Mouse (Mus musculus) lung, postnatal 25 days (tissue): ENCODE measurements at regions not wholly inside any gene's neighbourhood (a gene's known extent, or its start where the extent isn't known, plus 50 kb on each side); places are given as distances from the start of the nearest gene placed in this dataset.

Experiments used
- DNase-seq: peaks from one replicate; pipeline ENCODE4 v3.0.0; 2022; ENCODE audit warnings: low spot score

- no peak for DNase-seq
These were observed 111.9 kb upstream of the Lhx1 start for GRCm38 (mm10) chr11:84637268-84637667.

GRCm38 (mm10) chr11:84634990-84635389 lies 109.7 kb upstream of the Lhx1 start:
- DNase-seq: no peak

- no peak for DNase-seq
These were observed 108.0 kb upstream of the Lhx1 start for GRCm38 (mm10) chr11:84633300-84633699.

- no peak for DNase-seq
These were observed 102.8 kb upstream of the Lhx1 start for GRCm38 (mm10) chr11:84628111-84628510.

GRCm38 (mm10) chr11:84627685-84628084 lies 102.3 kb upstream of the Lhx1 start:
- DNase-seq: no peak

GRCm38 (mm10) chr11:84627259-84627658 lies 101.9 kb upstream of the Lhx1 start:
- DNase-seq: no peak

GRCm38 (mm10) chr11:84624100-84624499 lies 98.8 kb upstream of the Lhx1 start:
- no peak for DNase-seq

- peak; percentile 4 for DNase-seq
These were observed 94.4 kb upstream of the Lhx1 start for GRCm38 (mm10) chr11:84619713-84620112.

GRCm38 (mm10) chr11:84618576-84618975 lies 93.2 kb upstream of the Lhx1 start:
- DNase-seq: no peak

- no peak for DNase-seq
These were observed 87.8 kb upstream of the Lhx1 start for GRCm38 (mm10) chr11:84612982-84613720.

- DNase-seq: no peak
These were observed 86.2 kb upstream of the Lhx1 start for GRCm38 (mm10) chr11:84611625-84611879.

GRCm38 (mm10) chr11:84610774-84611624 lies 85.7 kb upstream of the Lhx1 start:
- DNase-seq: no peak

- no peak for DNase-seq
These were observed 79.4 kb upstream of the Lhx1 start for GRCm38 (mm10) chr11:84604781-84605180.

GRCm38 (mm10) chr11:84599267-84599841 lies 74.0 kb upstream of the Lhx1 start:
- no peak for DNase-seq

- DNase-seq: peak; percentile 21
These were observed 72.4 kb upstream of the Lhx1 start for GRCm38 (mm10) chr11:84597572-84598295.

- DNase-seq: no peak
These were observed 67.5 kb upstream of the Lhx1 start for GRCm38 (mm10) chr11:84592715-84593339.

- no peak for DNase-seq
These were observed 61.8 kb upstream of the Lhx1 start for GRCm38 (mm10) chr11:84587107-84587506.

GRCm38 (mm10) chr11:84585626-84586025 lies 60.3 kb upstream of the Lhx1 start:
- DNase-seq: no peak

GRCm38 (mm10) chr11:84578805-84579541 lies 53.6 kb upstream of the Lhx1 start:
- no peak for DNase-seq
